Mouse (Mus musculus) C3H10T1/2 (cell line): ENCODE measurements around the gene Htr1f. TPM values are rescaled to one million over a fixed set of nuclear protein-coding genes. Genes with fewer than 3 reads are reported as not detected.

ENCODE experiments used
- polyA plus RNA-seq, 2 experiments: library from polyadenylated mRNA; unstranded; fragments of >200 nt; fragmentation: generic; extraction: Trizol; gene quantifications; one replicate each; pipeline ENCODE4 v1.2.1; 2012; ENCODE audit warnings: missing spikeins in 2 of 2

The Htr1f gene
- polyA plus RNA-seq = not detected

GRCm38 (mm10) chr16:65105184-65105931 lies at the start of gene Htr1f:
Gene Htr1f (minus strand): TSS chr16:65105854.

